Mouse (Mus musculus) monocyte, adult 5-6 weeks (primary cell): ENCODE measurements around the gene Enkur. TPM values are rescaled to one million over a fixed set of nuclear protein-coding genes. Genes with fewer than 3 reads are reported as not detected.

Experiments used
- ATAC-seq: fragments of 153-309, 156-312 bp; replicated peaks from 2 replicates; pipeline ENCODE4 v1.8.0; 2017; ENCODE audit warnings: mild to moderate bottlenecking; ENCODE audit not compliant: low TSS enrichment, insufficient number of reproducible peaks, severe bottlenecking, poor library complexity, low FRiP score
- total RNA-seq: library from RNA; stranded (forward); fragments of 200-1000, 200-491, 200-594 nt; gene quantifications from 3 replicates; pipeline ENCODE4 v1.2.3, GENCODE M21; 2017

Enkur gene
- total RNA-seq, 1 experiment from 2014 or later, result 5.6 TPM

DNA sequence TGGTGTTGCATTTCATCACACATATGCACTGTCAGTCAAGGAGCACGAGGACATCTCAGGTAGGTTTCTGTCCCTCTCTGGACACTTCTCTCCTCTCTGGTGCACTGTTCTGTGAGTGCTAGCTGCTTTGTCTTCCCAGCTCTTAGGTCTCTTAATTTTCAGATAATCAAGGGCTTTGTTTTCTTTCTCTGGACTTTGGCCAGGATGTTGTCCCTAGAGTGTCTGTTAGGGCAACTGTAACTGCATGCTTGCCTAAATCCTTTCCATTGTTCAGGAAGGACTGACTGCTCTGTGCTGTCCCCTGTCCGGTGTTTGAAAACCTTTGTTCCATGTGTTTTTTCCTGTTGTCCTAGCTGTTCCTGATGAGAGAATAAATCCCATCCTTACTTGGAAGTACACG lies 6.1 kb downstream of the Enkur start:
- no peak for ATAC-seq

GRCm38 (mm10) chr2:21195233-21195632 lies 9.9 kb downstream of the Enkur start:
- no peak for ATAC-seq

DNA sequence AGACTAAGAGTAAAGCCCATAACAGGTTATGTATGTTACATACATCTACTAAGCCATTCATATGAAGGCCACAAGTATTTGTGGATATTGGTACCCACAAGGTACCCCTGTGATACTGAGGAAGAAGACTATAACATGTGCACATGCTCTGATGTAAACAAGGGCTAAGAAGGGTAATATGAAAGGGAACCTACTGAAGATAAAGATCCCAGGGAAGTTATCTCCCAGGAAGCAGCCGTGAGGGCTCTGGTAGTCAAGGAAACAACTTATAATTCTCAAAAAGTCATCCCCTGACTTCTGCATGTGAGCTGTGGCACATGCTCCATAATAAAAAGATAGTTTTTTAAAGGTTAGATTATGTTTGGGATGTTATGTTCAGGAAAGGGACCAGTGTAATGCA lies 13.9 kb downstream of the Enkur start:
- no peak for ATAC-seq

DNA sequence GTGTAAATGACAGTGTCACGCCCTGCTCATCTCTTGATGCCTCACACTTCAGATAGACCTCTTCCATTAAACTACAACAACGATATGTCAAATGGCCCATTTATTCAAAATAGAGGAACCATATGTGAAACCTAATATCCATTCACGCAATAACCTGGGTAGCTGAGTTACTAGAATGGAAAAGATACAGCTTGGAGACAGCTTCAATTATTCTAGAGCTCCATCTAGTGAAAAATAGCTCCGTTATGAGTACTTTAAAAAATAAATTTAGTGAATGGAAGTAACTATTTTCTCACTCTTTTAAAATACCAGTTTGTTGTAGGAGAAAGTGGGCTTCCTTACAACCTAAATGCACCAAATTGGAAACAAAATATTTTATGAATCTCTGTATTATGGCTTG lies 16.6 kb downstream of the Enkur start:
- ATAC-seq, result no peak

GRCm38 (mm10) chr2:21187576-21187975 lies 17.6 kb downstream of the Enkur start:
- ATAC-seq, result 0 out of 2 replicates have a peak, but pooled peaks have one; percentile 48

GRCm38 (mm10) chr2:21182811-21183210 lies 22.4 kb downstream of the Enkur start:
- ATAC-seq, result peak; percentile 76

GRCm38 (mm10) chr2:21179136-21179535 lies 26.0 kb downstream of the Enkur start:
- peak; percentile 83 for ATAC-seq

DNA sequence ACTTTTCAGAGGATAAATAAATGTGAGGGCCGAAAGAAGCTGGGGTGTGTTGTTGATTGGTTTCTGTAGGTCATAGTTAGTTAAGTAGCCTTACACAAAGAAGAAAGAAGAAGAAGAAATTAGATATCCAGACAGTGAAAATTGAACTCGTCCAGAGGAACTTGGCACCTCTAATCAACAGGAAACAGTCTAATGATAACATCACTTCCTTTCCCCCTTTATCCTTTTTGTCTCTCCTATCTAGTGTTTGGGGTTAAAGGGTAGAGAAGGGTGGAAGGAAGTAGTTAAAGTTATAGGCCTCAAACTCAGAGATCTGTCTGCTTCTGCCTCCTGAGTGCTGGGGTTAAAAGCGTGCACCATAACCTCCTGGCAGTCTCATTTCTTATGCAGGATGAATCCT lies 32.4 kb downstream of the Enkur start:
- no peak for ATAC-seq

- no peak for ATAC-seq
Measured at GRCm38 (mm10) chr2:21167916-21168315, 37.2 kb downstream of the Enkur start.

DNA sequence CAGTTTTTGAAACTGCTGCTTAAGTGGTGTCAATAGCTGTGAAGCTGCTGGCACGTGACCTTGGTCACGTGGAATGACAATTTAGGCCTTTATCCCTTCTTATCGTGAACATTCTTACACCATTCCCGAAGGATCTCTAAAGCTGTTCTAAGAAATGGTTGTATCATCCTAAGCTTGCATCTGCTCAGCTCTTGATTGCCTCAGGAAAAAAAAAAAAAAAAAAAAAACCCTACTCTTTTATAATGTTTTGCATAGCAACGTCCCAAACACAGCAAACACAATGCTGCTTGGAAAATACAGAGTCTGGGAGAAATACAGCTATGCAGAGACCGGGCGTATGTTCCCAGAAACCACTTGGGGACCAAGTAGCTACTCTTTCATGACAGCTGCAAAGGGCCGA lies 40.9 kb downstream of the Enkur start:
- ATAC-seq, result no peak

DNA sequence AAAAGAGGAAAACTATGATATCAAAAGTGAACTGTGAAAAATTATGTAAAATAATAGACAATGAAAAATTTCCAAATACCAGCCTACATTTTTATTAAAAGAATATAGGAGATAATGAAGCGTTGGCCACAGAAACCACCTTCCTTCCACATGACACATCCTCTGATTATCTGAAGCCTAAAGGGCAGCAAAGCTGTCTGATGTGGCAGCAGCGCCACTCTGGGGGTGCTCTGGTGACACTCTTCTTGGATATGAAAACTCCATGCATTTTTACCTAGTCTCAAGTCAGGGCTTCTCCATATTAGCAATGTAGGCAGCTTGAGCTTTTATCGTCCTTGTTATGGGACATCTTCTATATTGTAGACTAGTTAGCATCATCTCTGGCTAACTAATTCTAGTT lies 51.7 kb downstream of the Enkur start:
- ATAC-seq, result no peak

GRCm38 (mm10) chr2:21147169-21147568 lies 58.0 kb downstream of the Enkur start:
- ATAC-seq, result no peak

DNA sequence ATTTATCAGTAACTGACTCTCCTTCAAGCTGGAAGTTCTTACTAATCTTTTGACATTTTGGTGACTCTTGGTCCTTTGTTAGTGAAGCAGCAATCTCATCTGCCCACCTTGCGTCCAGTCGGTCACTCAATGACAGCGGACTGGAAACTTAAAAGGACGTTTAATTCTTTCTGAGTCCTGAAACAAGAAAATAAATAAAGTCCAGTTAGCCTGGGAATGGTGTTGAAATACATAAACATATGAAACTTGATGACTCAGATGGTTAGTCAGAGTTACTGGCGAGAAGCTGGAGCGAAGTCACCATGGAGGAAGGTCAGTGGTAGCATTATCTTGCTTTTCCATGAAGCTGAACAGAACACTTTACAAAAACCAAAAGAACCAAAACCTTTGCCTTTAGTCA lies 58.7 kb downstream of the Enkur start:
- no peak for ATAC-seq

DNA sequence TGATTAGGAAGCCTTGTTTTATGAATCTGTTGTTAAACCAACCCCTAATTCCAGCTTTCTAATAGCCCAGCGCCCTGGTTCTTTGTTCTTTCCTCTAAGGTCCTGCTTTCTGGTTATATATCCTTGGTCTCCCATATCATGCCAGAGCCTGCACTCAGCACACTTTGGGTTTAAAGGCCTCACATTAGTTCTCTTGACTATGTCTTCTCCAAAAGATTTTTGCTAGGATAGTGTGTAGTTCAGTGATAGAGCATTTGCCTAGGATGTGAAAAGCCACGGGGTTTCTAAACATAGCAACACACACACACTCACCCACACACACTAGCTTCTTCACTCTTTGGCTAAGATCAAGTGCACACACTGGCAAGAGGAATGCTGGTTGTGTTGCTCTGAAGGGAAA lies 62.5 kb downstream of the Enkur start:
- ATAC-seq, result no peak

DNA sequence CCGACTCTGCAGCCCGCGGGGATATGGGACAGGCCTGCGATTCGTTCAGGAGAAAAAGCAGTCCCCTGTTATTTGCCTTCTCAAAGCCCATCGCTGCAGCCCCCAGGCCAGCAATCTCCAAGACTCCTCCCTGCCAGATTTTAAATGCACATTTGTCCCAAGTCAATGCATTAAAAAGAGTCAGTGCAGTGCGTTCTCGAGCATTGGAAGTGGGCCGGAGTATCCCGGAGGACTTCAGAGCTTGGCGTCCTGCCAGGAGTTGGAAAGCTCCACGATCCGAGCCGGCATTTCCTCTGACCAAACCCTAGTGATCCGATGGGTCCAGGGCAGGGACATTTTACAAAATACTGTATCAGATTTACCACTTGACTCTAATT lies 63.0 kb downstream of the Enkur start:
- no peak for ATAC-seq

GRCm38 (mm10) chr2:21141520-21142203 lies 63.5 kb downstream of the Enkur start:
- ATAC-seq, result peak; percentile 27; the same call in 1 of the 2 replicates

DNA sequence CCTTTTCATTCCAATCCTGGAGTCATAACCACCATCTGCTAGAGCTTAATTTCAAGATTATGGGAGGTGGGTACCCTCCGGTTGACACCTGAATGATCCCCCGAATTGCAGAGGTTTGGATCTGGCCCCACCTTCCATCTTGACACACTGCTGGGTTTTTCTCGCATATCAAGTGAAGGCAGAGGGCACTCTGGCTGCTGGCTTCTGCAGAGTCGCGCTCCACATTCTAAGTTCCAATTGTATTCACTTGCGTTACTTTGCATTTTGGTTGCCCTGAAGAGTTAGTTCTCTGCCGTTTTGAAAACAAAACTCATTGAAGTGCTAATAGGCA lies 64.0 kb downstream of the Enkur start:
- ATAC-seq, result no peak
